Mouse (Mus musculus) limb, embryonic 10.5 days (tissue): ENCODE measurements around the gene Cabp7. TPM values are rescaled to one million over a fixed set of nuclear protein-coding genes. Genes with fewer than 3 reads are reported as not detected.

Experiments
- DNase-seq: peaks from one replicate; pipeline ENCODE4 v3.0.0-alpha.2; 2017; ENCODE audit warnings: low spot score
- H3K27ac ChIP-seq: fragments of 300-500 bp; sonication (generic); 2 replicates; pipeline ENCODE4 v1.5.1; 2016; ENCODE audit warnings: mild to moderate bottlenecking
- H3K27me3 ChIP-seq: fragments of 300-500 bp; sonication (generic); 2 replicates; pipeline ENCODE4 v1.6.1; 2016; ENCODE audit warnings: low read depth, mild to moderate bottlenecking; ENCODE audit not compliant: poor library complexity, severe bottlenecking
- H3K36me3 ChIP-seq: fragments of 300-500 bp; sonication (generic); 2 replicates; pipeline ENCODE4 v1.6.1; 2016; ENCODE audit warnings: mild to moderate bottlenecking, moderate library complexity
- H3K4me1 ChIP-seq: fragments of 300-500 bp; sonication (generic); 2 replicates; pipeline ENCODE4 v1.6.1; 2016
- H3K4me3 ChIP-seq: fragments of 300-500 bp; sonication (generic); 2 replicates; pipeline ENCODE4 v1.5.1; 2016; ENCODE audit warnings: mild to moderate bottlenecking, moderate library complexity
- H3K9me3 ChIP-seq: fragments of 300-500 bp; sonication (generic); replicated peaks from 2 replicates; pipeline ENCODE4 v1.6.1; 2016; ENCODE audit warnings: mild to moderate bottlenecking
- WGBS: fragments of 180-500 bp; shearing (Covaris S2); methylation state at CpG from one replicate; pipeline ENCODE4 v1.1.7; 2016; 5-methylcytosine and 5-hydroxymethylcytosine counted together
- polyA plus RNA-seq: library from polyadenylated mRNA; unstranded; fragments of >200 nt; fragmentation: Nextera tagmentation; extraction: Ambion mirVana; gene quantifications from 2 replicates; pipeline ENCODE4 v1.2.1, GENCODE M21; 2016

The Cabp7 gene
- polyA plus RNA-seq, 1 experiment from 2014 or later: 0.13 TPM

- DNase-seq: no peak
- no peak overlapping the region for H3K4me3 ChIP-seq
- H3K36me3 ChIP-seq: no peaks in the 10 kb centered on the region
- H3K9me3 ChIP-seq: no peaks in the 10 kb centered on the region
- 69% methylated on average over 10 of the region's 10 CpGs for WGBS
- H3K27me3 ChIP-seq: no peaks in the 10 kb centered on the region
- no peaks in the 10 kb centered on the region for H3K4me1 ChIP-seq
- H3K27ac ChIP-seq: no peak overlapping the region
Observed at GRCm38 (mm10) chr11:4691213-4691612, 55.4 kb downstream of the Cabp7 start.

DNA sequence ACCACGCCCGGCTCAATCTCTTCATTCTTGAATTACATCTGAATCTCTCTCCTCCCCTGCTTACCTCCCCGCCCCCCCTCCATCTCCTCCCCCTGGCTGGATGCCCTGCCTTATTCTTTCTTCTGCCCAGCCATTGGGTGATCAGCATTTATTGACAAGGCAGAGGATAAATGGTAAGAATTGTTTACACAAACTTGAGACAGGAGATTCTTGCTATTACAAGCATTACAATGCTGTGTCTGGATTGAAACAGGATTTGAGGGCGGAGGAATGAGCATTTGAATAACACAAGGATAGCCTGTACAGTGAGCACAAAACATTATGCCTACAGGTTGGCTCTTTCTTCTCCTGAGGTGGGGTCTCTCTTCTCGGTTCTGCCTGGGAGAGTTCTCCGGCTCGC, 56.2 kb downstream of the Cabp7 start:
- 84% methylated on average over 7 of the region's 7 CpGs for WGBS
- H3K4me1 ChIP-seq: no peaks in the 10 kb centered on the region
- H3K27ac ChIP-seq: no peak overlapping the region
- no peaks in the 10 kb centered on the region for H3K9me3 ChIP-seq
- no peak overlapping the region for H3K4me3 ChIP-seq
- no peak for DNase-seq
- no peaks in the 10 kb centered on the region for H3K36me3 ChIP-seq
- H3K27me3 ChIP-seq: no peaks in the 10 kb centered on the region

- Histone ChIP-seq H3K27me3 (no peaks in the 10 kb centered on the region), H3K27ac (no peak overlapping the region), H3K4me1 (no peaks in the 10 kb centered on the region), H3K36me3 (peaks cover 10% of the 10 kb centered on the region), H3K4me3 (no peak overlapping the region), H3K9me3 (no peaks in the 10 kb centered on the region)
- 62% methylated on average over 11 of the region's 11 CpGs for WGBS
- DNase-seq: no peak
Observed at GRCm38 (mm10) chr11:4688632-4689380, 57.8 kb downstream of the Cabp7 start.

- DNase-seq: no peak
- H3K27me3 ChIP-seq: no peaks in the 10 kb centered on the region
- no peaks in the 10 kb centered on the region for H3K9me3 ChIP-seq
- no peaks in the 10 kb centered on the region for H3K4me1 ChIP-seq
- 31% methylated on average over 3 of the region's 3 CpGs for WGBS
- peaks cover 19% of the 10 kb centered on the region for H3K36me3 ChIP-seq
- no peak overlapping the region for H3K27ac ChIP-seq
- no peak overlapping the region for H3K4me3 ChIP-seq
Observed at GRCm38 (mm10) chr11:4687874-4688273, 58.7 kb downstream of the Cabp7 start.

DNA sequence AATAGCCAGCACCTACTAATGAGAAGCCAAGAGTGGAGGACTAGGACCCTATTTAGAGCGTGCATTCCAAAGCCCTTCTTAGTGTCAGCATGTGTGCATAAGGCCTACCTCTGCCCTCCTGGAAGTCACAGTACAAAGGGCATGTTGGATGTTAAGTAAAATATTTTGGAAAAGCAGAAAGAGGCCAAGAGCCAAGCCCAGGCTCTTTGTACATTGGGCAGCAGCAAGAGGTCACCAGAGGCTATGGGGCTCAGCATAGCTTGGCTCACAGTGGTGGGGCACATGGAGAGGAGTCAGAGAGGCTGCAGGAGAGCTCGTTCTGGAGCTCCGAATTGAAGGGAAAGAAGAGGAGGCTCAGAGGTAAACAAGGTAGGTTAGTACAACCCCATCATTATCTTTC, 59.6 kb downstream of the Cabp7 start:
- no peak overlapping the region for H3K27ac ChIP-seq
- H3K4me3 ChIP-seq: no peak overlapping the region
- no peak for DNase-seq
- 76% methylated on average over 3 of the region's 3 CpGs for WGBS
- H3K27me3 ChIP-seq: no peaks in the 10 kb centered on the region
- peaks cover 28% of the 10 kb centered on the region for H3K36me3 ChIP-seq
- no peaks in the 10 kb centered on the region for H3K4me1 ChIP-seq
- H3K9me3 ChIP-seq: no peaks in the 10 kb centered on the region

Other genes with a start within 250 kb of the Cabp7 start
- 26.6 and 31.4 TPM in 2 replicates for gene Mtmr3, start 151.9 kb downstream of the Cabp7 start, polyA plus RNA-seq
- gene Gm11032, start 126.7 kb downstream of the Cabp7 start, polyA plus RNA-seq: not detected in 2 replicates
- gene Ascc2, start 109.0 kb downstream of the Cabp7 start, polyA plus RNA-seq: 40.3 and 40.5 TPM in 2 replicates
- gene Uqcr10, start 42.4 kb downstream of the Cabp7 start, polyA plus RNA-seq: 672 and 718 TPM in 2 replicates
- gene Zmat5, start 42.1 kb downstream of the Cabp7 start, polyA plus RNA-seq: 83.0 and 83.7 TPM in 2 replicates
- 61.4 and 63.8 TPM in 2 replicates for gene Nf2, start 102.8 kb upstream of the Cabp7 start, polyA plus RNA-seq
- gene Nipsnap1, start 127.2 kb upstream of the Cabp7 start, polyA plus RNA-seq: 75.9 and 84.2 TPM in 2 replicates
- 46.3 and 47.5 TPM in 2 replicates for gene Thoc5, start 148.5 kb upstream of the Cabp7 start, polyA plus RNA-seq
- gene Nefh, start 201.3 kb upstream of the Cabp7 start, polyA plus RNA-seq: 0.08 TPM in 1 of 2 replicates, not detected in the other
- 49.2 and 60.2 TPM in 2 replicates for gene Ap1b1, start 240.0 kb upstream of the Cabp7 start, polyA plus RNA-seq